Mouse (Mus musculus) urinary bladder, adult 18-20 months (tissue): ENCODE data around the gene Selplg.
"Not testable (repeated sequence)": the region's sequence is repeated elsewhere in the genome, so short reads cannot be mapped to it uniquely, and the experiment has no call there.

Source experiments
- DNase-seq, 2 experiments: peaks; one replicate each; pipeline ENCODE4 v3.0.0; 2022; ENCODE audit warnings: low spot score in 2 of 2, mixed read lengths in 2 of 2

The Selplg gene

DNA sequence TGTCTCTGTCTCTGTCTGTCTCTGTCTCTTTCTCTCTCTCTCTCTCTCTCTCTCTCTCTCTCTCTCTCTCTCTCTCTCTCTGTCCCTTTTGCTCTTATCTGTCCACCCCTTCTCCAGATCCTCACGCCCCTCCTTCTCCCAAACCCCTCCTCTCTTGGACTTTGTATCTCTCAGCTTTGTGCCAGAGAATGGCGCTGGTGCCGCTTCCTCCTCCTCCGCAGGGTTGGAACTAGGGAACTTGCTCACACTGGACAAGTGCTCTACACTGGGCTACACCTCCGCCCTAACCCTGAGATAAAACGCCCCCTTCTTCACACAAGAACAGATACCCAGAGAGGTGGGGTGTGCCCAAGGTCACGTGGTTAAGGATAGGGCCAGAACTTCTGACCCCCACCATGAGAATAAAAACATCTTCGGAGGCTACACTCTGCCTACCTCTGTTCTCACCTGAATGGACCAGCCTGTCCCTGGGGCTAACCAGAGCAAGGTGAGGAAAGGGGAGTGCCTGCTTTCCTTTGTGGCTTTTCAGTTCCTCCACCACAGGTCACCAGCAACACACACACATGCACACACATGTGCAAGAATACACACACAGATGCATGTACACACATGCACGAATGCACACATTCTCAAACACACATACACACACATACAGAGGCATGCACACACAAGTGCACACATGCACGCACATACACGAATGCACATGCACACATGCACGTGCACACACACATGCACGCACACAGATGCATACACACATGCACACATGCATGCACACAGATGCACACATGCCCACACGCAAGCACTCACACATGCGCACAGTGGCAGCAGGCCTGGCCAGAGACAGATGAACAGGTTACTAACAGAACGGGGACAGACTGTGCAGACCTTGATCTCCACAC lies 41.0 kb downstream of the Selplg start:
- no peak for DNase-seq

DNA sequence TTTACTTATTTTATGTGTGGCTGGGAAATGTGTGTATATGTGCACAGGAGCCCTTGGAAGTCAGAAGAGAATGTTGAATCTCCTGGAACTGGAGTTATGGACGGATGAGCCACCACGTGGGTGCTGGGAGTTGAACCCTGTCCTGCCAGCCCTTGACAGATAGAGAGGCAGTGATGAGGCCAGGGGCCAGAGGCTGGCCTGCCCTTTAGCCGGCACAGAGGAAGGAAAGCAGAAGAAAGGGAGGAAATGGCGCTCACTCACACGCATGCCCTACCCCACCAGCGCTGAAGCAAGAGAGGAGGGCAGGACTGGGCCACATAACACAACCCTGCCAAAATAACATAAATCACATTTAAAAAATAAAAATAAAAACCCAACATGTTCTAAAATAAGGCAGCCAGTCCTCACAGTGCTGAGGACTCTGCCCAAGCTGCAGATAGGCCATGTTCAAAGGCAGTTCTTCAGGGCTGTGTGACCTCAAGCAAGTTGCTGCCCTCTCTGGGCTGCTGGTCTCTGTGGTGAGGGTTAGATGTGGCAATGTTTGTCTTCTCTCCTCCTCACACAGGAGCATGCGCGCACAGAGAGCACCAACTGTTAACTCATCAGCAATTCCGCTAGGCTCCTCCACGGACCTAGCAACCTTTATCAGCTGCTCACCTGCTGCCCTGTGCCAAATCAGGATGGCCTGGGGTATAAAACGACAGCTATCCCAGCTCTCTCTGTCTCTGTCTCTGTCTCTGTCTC lies 41.8 kb downstream of the Selplg start:
- no peak for DNase-seq

DNA sequence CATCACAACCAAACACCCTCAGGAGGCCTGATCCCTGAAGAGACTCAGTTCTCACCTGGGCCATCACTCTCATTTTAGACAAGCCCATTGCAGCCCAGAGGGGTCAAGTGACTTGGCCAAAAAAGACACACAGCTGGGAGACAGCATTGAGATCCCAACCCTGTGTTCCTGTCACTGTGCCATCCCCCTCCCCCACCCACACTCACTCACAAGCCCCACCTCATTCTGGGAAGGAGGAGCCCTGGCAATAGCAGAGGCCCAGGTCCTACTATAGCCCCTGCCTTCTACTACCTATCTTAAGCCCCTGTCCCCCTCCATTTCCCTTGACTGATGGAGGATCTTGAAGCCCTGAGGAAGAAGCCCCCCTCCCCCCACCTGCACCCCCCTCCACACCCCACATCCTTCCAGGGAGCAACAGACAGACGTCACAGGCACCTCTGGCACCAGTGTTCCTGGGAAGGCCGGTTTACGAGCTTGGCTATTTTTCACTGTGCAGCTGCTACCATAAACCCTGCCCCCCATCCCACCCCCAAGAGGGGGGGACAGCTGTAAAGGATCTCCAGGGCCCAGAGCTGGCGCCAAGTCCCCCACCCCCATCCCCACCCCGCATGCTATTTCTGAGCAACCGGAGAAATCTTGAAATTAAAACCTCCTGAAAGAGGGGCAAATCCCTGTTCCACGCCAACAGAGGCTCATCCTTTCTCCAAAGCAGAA lies 43.2 kb downstream of the Selplg start:
- peak in 1 of 2 experiments; percentile 30 for DNase-seq

DNA sequence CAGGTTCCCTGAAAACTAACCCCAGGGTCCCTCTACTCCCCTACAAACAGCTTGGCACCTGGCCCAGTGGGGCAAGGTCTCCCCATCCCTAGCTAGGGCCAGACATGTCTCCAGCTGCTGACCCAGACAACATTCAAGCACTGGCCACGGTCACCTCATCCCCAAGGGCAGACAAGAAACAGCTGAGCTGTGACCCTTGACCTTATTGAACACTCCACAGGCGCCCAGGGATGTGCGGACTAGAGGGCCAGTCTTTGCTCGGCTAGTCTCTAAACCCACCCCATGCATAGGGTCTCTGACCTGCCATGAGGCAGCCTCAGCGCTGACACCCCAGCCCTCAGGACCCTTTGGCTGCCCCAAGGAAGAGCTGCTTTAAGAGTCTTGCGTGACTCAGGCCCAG lies 43.8 kb downstream of the Selplg start:
- DNase-seq = no peak

DNA sequence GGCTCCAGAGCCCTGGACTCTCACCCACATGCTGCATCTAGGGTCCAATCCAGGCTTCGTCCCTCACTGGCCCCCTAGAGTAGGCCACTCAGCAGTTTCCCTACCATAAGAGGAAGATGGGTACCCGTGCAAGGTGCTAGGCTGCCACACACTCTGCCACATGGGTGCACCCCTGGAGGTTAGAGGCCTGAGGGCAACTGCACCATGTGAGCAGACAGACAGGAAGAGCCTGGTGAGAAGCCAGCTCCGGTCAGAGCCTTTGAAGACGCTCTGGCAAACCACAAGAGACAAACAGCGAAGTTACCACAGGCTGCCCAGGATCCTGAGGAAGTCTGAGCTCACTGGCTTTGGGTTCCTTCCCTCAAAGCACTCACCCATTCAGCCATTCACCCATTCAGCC lies 45.5 kb downstream of the Selplg start:
- DNase-seq = no peak

DNA sequence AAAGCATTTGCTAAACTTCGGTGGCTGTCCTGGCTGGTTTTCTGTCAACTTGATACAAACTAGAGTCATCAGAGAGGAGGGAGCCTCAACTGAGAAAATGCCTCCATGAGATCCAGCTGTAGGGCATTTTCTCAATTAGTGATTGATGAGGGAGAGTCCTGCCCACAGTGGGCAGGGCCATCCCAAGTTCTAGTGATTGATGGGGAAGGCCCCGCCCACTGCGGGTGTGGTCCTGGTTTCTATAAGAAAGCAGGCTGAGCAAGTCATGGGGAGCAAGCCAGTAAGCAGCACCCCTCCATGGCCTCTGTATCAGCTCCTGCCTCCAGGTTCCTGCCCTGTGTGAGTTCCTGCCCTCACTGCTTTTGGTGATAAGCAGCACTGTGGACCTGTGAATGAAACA lies 48.3 kb downstream of the Selplg start:
- DNase-seq = not testable (repeated sequence)

DNA sequence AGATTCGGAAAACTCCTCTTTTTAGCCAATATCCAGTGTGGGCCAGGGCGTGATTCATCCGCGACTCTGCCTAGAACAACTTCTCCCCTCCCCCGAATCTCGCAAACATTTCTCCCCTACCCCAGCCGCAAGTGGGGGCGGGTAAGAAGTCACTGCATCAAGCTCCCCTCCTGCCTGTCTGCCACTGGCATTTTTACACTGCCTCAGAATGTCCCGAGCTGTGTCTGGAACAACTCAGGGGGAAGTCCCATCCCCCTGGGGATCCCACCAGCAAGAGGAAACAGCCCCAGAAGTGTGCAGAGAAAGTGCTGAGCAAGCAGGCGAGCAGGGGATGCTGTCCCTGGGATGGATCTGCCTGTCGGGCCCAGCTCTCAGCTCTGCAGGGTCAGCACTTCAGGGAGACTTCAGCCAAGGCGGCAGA lies 48.9 kb downstream of the Selplg start:
- peak in 1 of 2 experiments; percentile 42 for DNase-seq

DNA sequence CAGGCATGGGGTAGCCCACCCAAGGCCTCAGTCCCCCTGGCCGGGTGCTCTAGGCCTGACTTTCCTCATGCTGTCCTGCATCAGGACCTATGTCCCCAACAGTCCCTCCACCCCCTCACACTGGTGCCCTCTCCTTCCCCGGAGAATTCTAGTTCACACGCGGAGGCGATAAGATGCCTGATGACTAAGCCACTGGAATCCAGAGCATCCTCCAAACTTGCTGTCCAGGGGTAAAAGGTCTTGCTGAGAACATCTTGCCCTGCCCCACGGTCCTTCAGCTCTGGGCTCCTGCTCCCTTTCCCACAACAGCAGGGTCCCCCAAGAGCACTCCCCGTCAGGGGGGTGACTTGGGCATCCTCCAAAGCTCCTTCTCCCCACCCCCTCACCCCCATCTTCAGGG lies 49.8 kb downstream of the Selplg start:
- DNase-seq = no peak

DNA sequence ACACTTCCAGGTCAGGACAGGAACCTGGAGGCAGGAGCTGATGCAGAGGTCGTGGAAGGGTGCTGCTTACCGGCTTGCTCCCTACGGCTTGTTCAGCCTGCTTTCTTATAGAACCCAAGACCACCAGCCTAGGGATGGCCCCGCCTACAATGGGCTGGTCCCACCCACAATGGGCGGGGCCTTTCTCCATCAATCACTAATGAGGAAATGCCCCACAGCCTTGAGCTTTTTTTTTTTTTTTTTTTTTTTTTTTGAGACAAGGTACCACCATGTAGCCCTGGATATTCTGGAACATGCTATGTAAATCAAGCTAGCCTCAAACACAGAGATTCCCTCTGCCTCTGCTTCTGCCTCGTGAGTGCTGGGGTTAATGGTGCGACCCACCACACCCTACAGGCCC lies 50.6 kb downstream of the Selplg start:
- DNase-seq = no peak

DNA sequence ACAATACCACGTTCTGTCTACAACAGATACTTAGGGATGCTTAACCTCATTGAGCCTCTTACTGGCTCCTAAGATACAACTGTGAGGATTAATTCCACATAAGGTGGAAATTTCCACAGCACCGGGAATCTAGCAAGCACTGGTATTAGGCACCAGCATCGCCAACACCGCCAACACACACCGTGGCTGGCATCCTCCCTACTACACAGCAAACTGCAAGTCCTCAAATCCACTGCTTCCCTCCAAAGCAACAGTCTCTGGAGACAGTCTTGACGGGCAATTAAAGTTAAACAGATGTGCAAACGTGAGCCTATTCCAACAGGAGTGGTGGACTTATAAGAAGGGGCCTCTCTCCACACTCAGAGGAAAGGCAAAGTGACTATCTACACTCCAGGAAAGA lies 51.2 kb downstream of the Selplg start:
- no peak for DNase-seq

DNA sequence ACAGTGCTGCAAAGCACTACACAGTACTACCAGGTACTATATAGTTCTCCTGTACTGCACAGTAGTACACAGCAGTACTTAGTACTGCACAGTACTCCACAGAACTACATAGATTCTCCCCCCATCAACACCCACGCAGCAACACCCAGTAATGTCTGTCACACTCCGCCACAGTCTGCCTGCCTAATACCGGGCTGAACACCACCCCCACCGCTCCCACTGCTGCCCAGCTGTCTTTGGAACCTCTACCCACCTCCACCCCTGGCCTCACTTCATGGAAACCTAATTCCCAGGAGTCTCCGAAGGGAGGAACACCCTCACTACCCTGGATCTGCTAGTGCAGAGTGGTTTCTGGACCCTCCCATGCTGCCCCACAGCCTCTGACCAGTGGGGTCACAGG lies 51.7 kb downstream of the Selplg start:
- DNase-seq = no peak

DNA sequence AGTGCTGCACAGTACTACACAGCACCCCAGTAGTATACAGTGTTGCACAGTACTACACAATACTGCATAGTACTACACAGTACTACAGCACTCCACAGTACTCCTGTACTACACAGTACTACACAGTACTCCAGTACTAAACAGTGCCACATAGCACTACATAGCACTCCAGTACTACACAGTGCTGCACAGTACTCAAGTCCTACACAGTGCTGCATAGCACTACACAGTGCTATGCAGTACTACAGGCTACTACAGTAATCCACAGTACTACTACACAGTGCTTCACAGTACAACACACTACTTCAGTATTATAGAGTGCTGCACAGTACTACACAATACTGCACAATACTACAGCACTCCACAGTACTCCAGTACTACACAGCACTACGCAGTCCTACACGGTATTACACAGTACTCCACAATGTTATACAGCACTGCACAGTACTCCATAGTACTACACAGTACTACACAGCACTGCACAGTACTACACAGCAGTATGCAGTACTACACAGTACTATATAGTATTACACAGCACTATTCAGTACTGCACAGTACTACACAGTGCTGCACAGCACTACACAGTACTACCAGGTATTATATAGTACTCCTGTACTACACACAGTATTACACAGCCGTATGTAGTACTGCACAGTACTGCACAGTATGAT lies 52.2 kb downstream of the Selplg start:
- no peak for DNase-seq

DNA sequence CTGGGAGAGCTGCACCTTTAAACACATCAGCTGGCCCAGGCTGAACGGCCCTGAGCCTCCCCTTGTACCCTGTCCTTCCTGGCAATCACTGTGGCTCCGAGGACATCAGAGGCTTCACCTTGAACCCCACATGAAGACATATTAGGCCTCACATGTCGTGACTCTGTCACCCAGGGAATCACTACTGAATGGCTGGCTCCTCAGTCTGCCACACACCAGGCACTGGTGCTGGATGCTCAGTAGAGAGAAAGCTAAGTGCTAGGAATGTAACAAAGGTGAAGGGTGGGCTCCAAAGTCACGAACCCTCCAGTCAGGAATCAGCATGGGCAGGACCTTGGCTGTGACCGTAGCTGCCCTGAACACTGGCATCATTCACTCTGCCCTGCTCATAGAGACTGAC lies 52.9 kb downstream of the Selplg start:
- no peak for DNase-seq

DNA sequence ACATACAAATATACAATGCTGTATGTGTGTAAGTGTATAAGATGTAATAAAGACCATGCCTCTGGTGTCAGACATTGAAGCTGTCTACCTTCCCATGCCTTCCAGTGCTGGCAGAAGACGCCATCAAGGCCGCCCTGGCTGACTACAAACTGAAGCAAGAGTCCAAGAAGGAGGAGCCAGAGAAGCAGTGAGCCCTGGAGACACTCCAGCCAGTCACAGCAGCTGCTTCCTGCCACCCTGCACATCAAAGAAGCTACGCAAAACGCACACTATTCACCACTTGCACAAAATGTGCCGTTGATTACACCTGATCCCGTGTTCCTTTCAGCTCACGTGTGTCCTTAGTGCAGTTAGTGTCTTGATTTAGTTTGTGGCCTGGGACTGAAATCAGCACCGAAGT lies 54.7 kb downstream of the Selplg start:
- not testable (repeated sequence) for DNase-seq

DNA sequence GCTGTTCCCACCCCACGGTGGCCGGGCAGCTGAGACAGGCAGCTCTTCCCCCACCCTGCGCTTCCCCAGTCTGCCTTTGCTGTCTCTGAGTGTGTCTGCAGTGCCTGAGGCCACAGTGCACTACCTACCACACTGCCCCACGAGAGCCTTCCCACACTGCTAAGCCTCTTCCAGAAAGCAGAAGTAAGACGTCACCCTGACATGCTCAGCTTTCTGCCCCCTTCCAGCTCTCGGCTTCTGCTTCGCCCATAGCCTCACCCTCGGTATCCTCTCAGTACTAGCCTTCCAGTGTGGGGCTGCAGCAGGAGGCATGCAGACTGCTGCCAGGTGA lies 55.6 kb downstream of the Selplg start:
- no peak for DNase-seq

DNA sequence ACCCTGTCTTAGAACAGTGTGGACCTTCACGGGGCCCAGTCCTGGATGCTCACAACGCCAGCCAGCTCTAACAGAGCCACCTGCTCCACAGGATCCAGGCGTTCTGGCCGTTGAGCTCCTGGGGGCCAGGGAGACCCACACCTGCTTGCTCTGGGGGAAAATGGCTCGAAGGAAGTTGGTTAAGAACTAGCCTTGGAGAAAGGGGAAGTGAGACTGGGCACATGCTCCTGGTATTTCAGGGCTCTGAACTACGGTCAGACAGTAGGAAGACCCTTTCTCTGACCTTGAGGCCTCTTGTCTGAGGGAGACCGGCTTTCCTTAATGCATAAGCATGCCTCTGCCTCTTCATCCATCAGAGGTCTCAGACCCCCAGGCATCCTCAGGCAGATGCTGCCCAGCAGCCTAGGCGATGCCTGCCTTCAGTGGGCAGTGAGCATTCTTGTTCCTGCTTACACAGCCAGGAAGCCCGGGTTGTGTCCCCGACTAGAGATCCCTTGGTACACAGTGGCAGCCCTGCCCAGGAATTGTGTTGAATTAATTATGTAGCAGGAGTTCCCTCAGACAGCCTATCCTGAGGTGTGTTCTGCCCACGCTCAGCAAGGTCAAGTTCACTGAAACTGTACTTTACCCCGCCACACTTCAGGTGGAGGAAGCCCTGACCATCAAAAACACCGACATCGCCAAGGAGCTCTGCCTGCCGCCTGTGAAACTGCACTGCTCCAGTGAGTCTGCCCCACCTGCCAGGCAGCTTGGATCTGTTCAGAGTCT lies 56.1 kb downstream of the Selplg start:
- no peak for DNase-seq

DNA sequence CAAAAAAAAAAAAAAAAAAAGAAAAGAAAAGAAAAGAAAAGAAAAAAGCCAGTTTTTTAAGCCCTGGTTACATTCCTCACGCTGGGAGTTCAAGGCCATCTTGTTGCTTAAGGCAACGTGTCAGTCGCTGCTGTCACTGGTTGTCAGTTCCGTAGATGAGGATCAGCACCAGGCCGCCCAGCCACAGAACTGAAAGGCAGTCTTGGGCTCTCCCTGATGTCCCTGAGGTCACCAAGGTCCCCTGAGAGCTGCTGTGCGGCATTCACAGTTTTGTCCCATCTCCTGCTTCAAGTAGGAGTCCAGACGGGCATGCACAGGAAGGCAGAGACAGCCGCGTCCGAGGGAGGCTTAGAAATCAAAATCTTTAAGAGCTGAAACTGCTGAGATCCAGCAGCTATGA lies 56.9 kb downstream of the Selplg start:
- DNase-seq = no peak

DNA sequence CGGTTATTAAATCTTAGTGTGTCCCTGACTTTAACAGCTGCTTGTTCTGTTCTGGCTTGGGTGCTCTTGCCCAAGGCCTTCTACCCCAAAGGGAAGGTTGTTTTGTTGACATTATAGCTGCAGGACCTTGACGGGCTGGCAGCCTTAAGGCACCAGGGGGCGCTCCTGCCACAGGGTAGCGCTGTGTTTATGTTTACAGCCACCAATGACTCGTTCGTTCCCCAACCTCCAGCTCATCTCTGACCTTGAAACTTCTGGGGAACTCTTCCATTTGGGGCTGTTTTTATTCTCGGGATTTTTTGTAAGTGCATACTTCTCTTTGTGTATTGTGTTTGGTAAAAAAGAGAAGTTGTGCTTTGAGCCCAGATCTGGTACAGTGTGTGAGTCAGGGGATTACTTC lies 58.8 kb downstream of the Selplg start:
- DNase-seq = peak; percentile 82 to 84

DNA sequence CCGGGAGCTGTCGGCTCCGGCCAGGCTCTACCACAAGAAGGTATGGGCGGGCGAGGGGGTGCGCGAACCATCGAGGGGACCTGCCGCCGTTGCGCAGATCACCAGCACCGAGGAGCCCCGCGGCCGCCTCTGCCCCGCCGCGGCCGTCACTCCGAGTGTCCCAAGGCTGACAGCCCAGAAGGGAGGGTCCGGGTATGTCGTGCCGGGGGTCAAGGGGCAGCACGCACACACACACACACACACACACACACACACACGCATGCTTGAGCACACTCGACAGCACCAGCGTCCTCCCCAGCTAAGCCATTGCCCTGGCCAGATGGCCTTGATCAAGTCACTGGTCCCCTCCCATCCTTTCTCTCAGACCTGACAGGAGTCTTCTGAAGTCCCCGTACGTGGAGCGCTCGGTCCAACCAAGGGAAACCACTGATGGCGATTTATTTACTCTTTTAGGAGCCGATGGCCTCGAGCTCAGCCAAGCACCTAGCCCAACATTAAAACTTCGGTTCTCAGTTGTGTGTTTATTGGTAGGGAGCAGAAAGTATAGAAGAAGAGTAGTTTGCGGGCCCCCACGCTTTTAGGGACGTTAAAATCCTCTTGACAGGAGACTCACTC lies 59.4 kb downstream of the Selplg start:
- no peak for DNase-seq

DNA sequence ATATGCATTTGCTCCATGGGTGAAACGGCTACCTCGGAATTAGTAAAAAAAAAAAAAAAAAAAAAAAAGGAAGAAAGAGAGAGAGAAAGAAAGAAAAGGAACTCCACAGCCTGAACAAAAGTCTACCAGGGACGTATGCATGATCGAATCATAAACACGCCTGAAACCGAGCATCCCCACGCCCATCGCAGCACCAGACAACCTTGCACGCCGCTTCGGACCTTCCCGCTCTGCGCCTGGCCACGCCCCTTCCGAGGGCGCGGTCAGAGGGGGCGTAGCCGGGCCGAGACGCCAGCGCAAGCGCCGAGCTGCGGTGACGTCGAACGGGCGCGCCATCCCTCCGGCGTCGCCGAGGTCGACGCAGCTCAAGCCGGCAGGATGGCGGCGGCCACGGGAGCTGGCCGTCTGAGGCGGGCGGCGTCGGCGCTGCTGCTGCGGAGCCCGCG lies 60.0 kb downstream of the Selplg start, which contains the start of the genes Sart3 and Iscu:
Gene Sart3 (minus strand): TSS at position 61 of the 446 bp plus-strand sequence.
Gene Iscu (plus strand): TSS at position 299 of the 446 bp plus-strand sequence.
- peak; percentile 91 to 92 for DNase-seq
